Mouse (Mus musculus): ENCODE results near the gene Prr14. TPM values are rescaled to one million over a fixed set of nuclear protein-coding genes. Genes with fewer than 3 reads are reported as not detected.
"Not testable (repeated sequence)": the region's sequence is repeated elsewhere in the genome, so short reads cannot be mapped to it uniquely, and the experiment has no call there.

Gene Prr14
- 10 to 100 TPM; 25.6 to 27.9 (median 27.3) TPM for total RNA-seq (2022)

- not testable (repeated sequence) for DNase-seq (ENCODE audit: low spot score)
Observed at GRCm38 (mm10) chr7:127459311-127459710, at the start of gene Prr14. Gene Prr14 (plus strand): TSS chr7:127459611.

- DNase-seq (ENCODE audit: low spot score), result no peak
Observed at GRCm38 (mm10) chr7:127411418-127411817, 48.0 kb upstream of the Prr14 start.

GRCm38 (mm10) chr7:127421388-127422191 is 37.8 kb upstream of the Prr14 start, which contains the start of gene Zfp688:
Gene Zfp688 (minus strand): TSS chr7:127422068.
- peak; percentile 96 for DNase-seq (ENCODE audit: low spot score)

GRCm38 (mm10) chr7:127422247-127422646 is 37.2 kb upstream of the Prr14 start:
- DNase-seq (ENCODE audit: low spot score), result no peak

GRCm38 (mm10) chr7:127425291-127425690 is 34.1 kb upstream of the Prr14 start:
- DNase-seq (ENCODE audit: low spot score), result no peak

GRCm38 (mm10) chr7:127425911-127426310 is 33.5 kb upstream of the Prr14 start:
- no peak for DNase-seq (ENCODE audit: low spot score)

- DNase-seq (ENCODE audit: low spot score), result peak; percentile 62
Observed at GRCm38 (mm10) chr7:127426354-127426753, 33.1 kb upstream of the Prr14 start.

- DNase-seq (ENCODE audit: low spot score), result no peak
Observed at GRCm38 (mm10) chr7:127435206-127435605, 24.2 kb upstream of the Prr14 start.

GRCm38 (mm10) chr7:127437724-127438123 is 21.7 kb upstream of the Prr14 start:
- DNase-seq (ENCODE audit: low spot score), result no peak

- no peak for DNase-seq (ENCODE audit: low spot score)
Observed at GRCm38 (mm10) chr7:127443976-127444375, 15.4 kb upstream of the Prr14 start.

- peak; percentile 98 for DNase-seq (ENCODE audit: low spot score)
Observed at GRCm38 (mm10) chr7:127448521-127449300, 10.7 kb upstream of the Prr14 start, which contains the start of gene Zfp689. Gene Zfp689 (minus strand): TSS chr7:127449158.

- no peak for DNase-seq (ENCODE audit: low spot score)
Observed at GRCm38 (mm10) chr7:127449966-127450365, 9.4 kb upstream of the Prr14 start.

- no peak for DNase-seq (ENCODE audit: low spot score)
Observed at GRCm38 (mm10) chr7:127453056-127453455, 6.4 kb upstream of the Prr14 start.

- no peak for DNase-seq (ENCODE audit: low spot score)
Observed at GRCm38 (mm10) chr7:127454905-127455304, 4.5 kb upstream of the Prr14 start.

GRCm38 (mm10) chr7:127458371-127459122 is 864 bp upstream of the Prr14 start:
- DNase-seq (ENCODE audit: low spot score), result not testable (repeated sequence)

- no peak for DNase-seq (ENCODE audit: low spot score)
Observed at GRCm38 (mm10) chr7:127465191-127465590, 5.8 kb downstream of the Prr14 start.

GRCm38 (mm10) chr7:127465670-127466069 is 6.3 kb downstream of the Prr14 start:
- not testable (repeated sequence) for DNase-seq (ENCODE audit: low spot score)

GRCm38 (mm10) chr7:127466606-127467005 is 7.2 kb downstream of the Prr14 start:
- no peak for DNase-seq (ENCODE audit: low spot score)

- peak; percentile 23 for DNase-seq (ENCODE audit: low spot score)
Observed at GRCm38 (mm10) chr7:127470011-127470715, 10.8 kb downstream of the Prr14 start.

GRCm38 (mm10) chr7:127470743-127471645 is 11.6 kb downstream of the Prr14 start:
- peak; percentile 96 for DNase-seq (ENCODE audit: low spot score)

All from heart, adult 8-10 months (tissue).